Mouse (Mus musculus) megakaryocyte, embryonic 14.5 days (primary cell): ENCODE measurements around the gene Galnt17. TPM values are rescaled to one million over a fixed set of nuclear protein-coding genes. Genes with fewer than 3 reads are reported as not detected.

Experiments used
- H3K27me3 ChIP-seq: replicated peaks from 2 replicates; pipeline ENCODE3; 2012; ENCODE audit warnings: inconsistent platforms
- H3K36me3 ChIP-seq: replicated peaks from 2 replicates; pipeline ENCODE3; 2012; ENCODE audit warnings: low read length, inconsistent platforms, mixed read lengths
- H3K4me1 ChIP-seq: 2 replicates; pipeline ENCODE4 v1.6.1; 2012; ENCODE audit warnings: inconsistent platforms
- H3K4me3 ChIP-seq: replicated peaks from 2 replicates; pipeline ENCODE3; 2012; ENCODE audit warnings: moderate library complexity, mild to moderate bottlenecking, inconsistent platforms
- H3K9me3 ChIP-seq: 2 replicates; pipeline ENCODE4 v1.6.1; 2012; ENCODE audit warnings: inconsistent platforms
- FLI1 ChIP-seq: IDR thresholded peaks from 2 replicates; pipeline ENCODE4 v1.6.1; 2012; ENCODE audit warnings: low read length, inconsistent platforms, mixed read lengths
- GATA1 ChIP-seq: IDR thresholded peaks from 3 replicates; pipeline ENCODE4 v1.6.1; 2012; ENCODE audit warnings: mixed read lengths, low read length, inconsistent platforms, borderline replicate concordance
- polyA plus RNA-seq: library from polyadenylated mRNA; stranded (reverse); fragments of >175 nt; gene quantifications from 2 replicates; pipeline ENCODE4 v1.2.3, GENCODE M21; 2012; ENCODE audit warnings: low replicate concordance; ENCODE audit not compliant: insufficient read depth

The Galnt17 gene
- polyA plus RNA-seq, 1 experiment, result not detected

- no peaks in the 10 kb centered on the region for H3K4me1 ChIP-seq
- no peaks in the 10 kb centered on the region for H3K27me3 ChIP-seq
- H3K9me3 ChIP-seq, result peaks cover 41% of the 10 kb centered on the region
- H3K36me3 ChIP-seq, result no peaks in the 10 kb centered on the region
- no peak overlapping the region for H3K4me3 ChIP-seq
- TF ChIP-seq FLI1 (no peak), GATA1 (no peak)
These were observed 357.4 kb downstream of the Galnt17 start for GRCm38 (mm10) chr5:130950894-130951400.

- Histone ChIP-seq H3K9me3 (peaks cover 44% of the 10 kb centered on the region), H3K36me3 (no peaks in the 10 kb centered on the region), H3K4me1 (no peaks in the 10 kb centered on the region), H3K4me3 (no peak overlapping the region), H3K27me3 (no peaks in the 10 kb centered on the region)
- no peak for TF ChIP-seq FLI1
- no peak for TF ChIP-seq GATA1
These were observed 357.9 kb downstream of the Galnt17 start for GRCm38 (mm10) chr5:130950421-130950820.

GRCm38 (mm10) chr5:130949710-130950109 lies 358.6 kb downstream of the Galnt17 start:
- H3K4me3 ChIP-seq, result no peak overlapping the region
- H3K36me3 ChIP-seq, result no peaks in the 10 kb centered on the region
- no peaks in the 10 kb centered on the region for H3K4me1 ChIP-seq
- no peaks in the 10 kb centered on the region for H3K27me3 ChIP-seq
- no peak for TF ChIP-seq FLI1
- TF ChIP-seq GATA1, result no peak
- peaks cover 48% of the 10 kb centered on the region for H3K9me3 ChIP-seq

- Histone ChIP-seq H3K4me1 (no peaks in the 10 kb centered on the region), H3K27me3 (no peaks in the 10 kb centered on the region), H3K9me3 (peaks cover 80% of the 10 kb centered on the region), H3K36me3 (no peaks in the 10 kb centered on the region), H3K4me3 (no peak overlapping the region)
- TF ChIP-seq GATA1, result no peak
- TF ChIP-seq FLI1, result no peak
These were observed 369.2 kb downstream of the Galnt17 start for GRCm38 (mm10) chr5:130938911-130939608.

- H3K27me3 ChIP-seq, result no peaks in the 10 kb centered on the region
- TF ChIP-seq FLI1, result no peak
- no peak for TF ChIP-seq GATA1
- H3K4me3 ChIP-seq, result no peak overlapping the region
- H3K36me3 ChIP-seq, result no peaks in the 10 kb centered on the region
- H3K4me1 ChIP-seq, result no peaks in the 10 kb centered on the region
- H3K9me3 ChIP-seq, result peaks cover 80% of the 10 kb centered on the region
These were observed 370.0 kb downstream of the Galnt17 start for GRCm38 (mm10) chr5:130938274-130938741.

- Histone ChIP-seq H3K4me1 (no peaks in the 10 kb centered on the region), H3K9me3 (peaks cover 79% of the 10 kb centered on the region), H3K27me3 (no peaks in the 10 kb centered on the region), H3K36me3 (no peaks in the 10 kb centered on the region), H3K4me3 (no peak overlapping the region)
- no peak for TF ChIP-seq GATA1
- no peak for TF ChIP-seq FLI1
These were observed 377.3 kb downstream of the Galnt17 start for GRCm38 (mm10) chr5:130930999-130931398.

- TF ChIP-seq FLI1 (no peak), GATA1 (no peak)
These were observed 380.5 kb downstream of the Galnt17 start for GRCm38 (mm10) chr5:130927794-130928149.

GRCm38 (mm10) chr5:130927138-130927793 lies 381.0 kb downstream of the Galnt17 start:
- peaks cover 69% of the 10 kb centered on the region for H3K9me3 ChIP-seq
- TF ChIP-seq GATA1, result no peak
- no peak for TF ChIP-seq FLI1

More at GRCm38 (mm10) chr5:130927794-130928149, 380.5 kb downstream of the Galnt17 start:
- no peaks in the 10 kb centered on the region for H3K4me1 ChIP-seq
- H3K27me3 ChIP-seq, result no peaks in the 10 kb centered on the region
- H3K36me3 ChIP-seq, result no peaks in the 10 kb centered on the region
- peaks cover 74% of the 10 kb centered on the region for H3K9me3 ChIP-seq
- no peak overlapping the region for H3K4me3 ChIP-seq

GRCm38 (mm10) chr5:130925681-130926080 lies 382.6 kb downstream of the Galnt17 start:
- TF ChIP-seq FLI1 (no peak), GATA1 (no peak)
- no peaks in the 10 kb centered on the region for H3K27me3 ChIP-seq
- no peaks in the 10 kb centered on the region for H3K36me3 ChIP-seq
- no peaks in the 10 kb centered on the region for H3K4me1 ChIP-seq
- H3K9me3 ChIP-seq, result peaks cover 80% of the 10 kb centered on the region
- no peak overlapping the region for H3K4me3 ChIP-seq

More at GRCm38 (mm10) chr5:130927138-130927793, 381.0 kb downstream of the Galnt17 start:
- no peak overlapping the region for H3K4me3 ChIP-seq
- no peaks in the 10 kb centered on the region for H3K27me3 ChIP-seq
- no peaks in the 10 kb centered on the region for H3K36me3 ChIP-seq
- no peaks in the 10 kb centered on the region for H3K4me1 ChIP-seq

GRCm38 (mm10) chr5:130924245-130924827 lies 384.0 kb downstream of the Galnt17 start:
- H3K36me3 ChIP-seq, result no peaks in the 10 kb centered on the region
- H3K4me1 ChIP-seq, result no peaks in the 10 kb centered on the region
- TF ChIP-seq FLI1 (no peak), GATA1 (no peak)
- H3K9me3 ChIP-seq, result peaks cover 76% of the 10 kb centered on the region
- H3K4me3 ChIP-seq, result no peak overlapping the region
- no peaks in the 10 kb centered on the region for H3K27me3 ChIP-seq
